Mouse (Mus musculus) kidney, adult 11 months (tissue): ENCODE results near the gene Ablim2.

Experiments used
- DNase-seq: peaks from one replicate; pipeline ENCODE4 v3.0.0; 2022

Ablim2 gene

GRCm38 (mm10) chr5:35920076-35920475 lies 162.4 kb downstream of the Ablim2 start:
- DNase-seq, result no peak

- no peak for DNase-seq
These were observed 162.9 kb downstream of the Ablim2 start for GRCm38 (mm10) chr5:35920557-35920956.

GRCm38 (mm10) chr5:35921141-35921540 lies 163.5 kb downstream of the Ablim2 start:
- DNase-seq, result no peak

- peak; percentile 28 for DNase-seq
These were observed 164.0 kb downstream of the Ablim2 start for GRCm38 (mm10) chr5:35921595-35922254.

GRCm38 (mm10) chr5:35923448-35923847 lies 165.8 kb downstream of the Ablim2 start:
- no peak for DNase-seq

- peak; percentile 24 for DNase-seq
These were observed 167.5 kb downstream of the Ablim2 start for GRCm38 (mm10) chr5:35925171-35925634.

GRCm38 (mm10) chr5:35926511-35926910 lies 168.8 kb downstream of the Ablim2 start:
- no peak for DNase-seq

- no peak for DNase-seq
These were observed 173.6 kb downstream of the Ablim2 start for GRCm38 (mm10) chr5:35931296-35931695.

- no peak for DNase-seq
These were observed 175.4 kb downstream of the Ablim2 start for GRCm38 (mm10) chr5:35933059-35933458.
